Mouse (Mus musculus): Measurements from ENCODE around the gene Chic1.

DNA sequence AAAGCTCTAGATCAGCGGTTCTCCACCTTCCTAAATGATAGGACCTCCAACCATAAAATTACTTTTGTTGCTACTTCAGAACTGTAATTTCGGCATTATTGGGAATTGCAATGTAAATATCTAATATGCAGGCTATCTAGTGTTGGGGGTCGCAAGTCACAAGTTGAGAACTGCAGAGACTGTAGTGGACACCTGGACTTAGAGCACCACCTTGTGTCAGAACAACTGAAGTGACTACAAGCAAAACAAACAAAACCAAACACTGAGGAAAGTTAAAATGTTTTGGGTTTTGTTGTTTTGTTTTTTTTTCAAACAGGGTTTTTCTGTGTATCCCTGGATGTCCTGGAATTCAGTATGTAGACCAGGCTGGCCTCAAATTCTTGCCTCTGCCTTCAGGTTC, 28.3 kb downstream of the Chic1 start:
- no peak for TF ChIP-seq CTCF (IDR thresholded peaks at IDR 0.05; ENCODE audit: borderline replicate concordance, control insufficient read depth, extremely low read depth, insufficient read depth, low read length, poor library complexity)
- no peak for TF ChIP-seq POLR2A (IDR thresholded peaks at IDR 0.05; ENCODE audit: control insufficient read depth, extremely low read depth, insufficient read depth, low read length, poor library complexity)
